Mouse (Mus musculus): Measurements from ENCODE around the gene Ly6g6e. TPM values are rescaled to one million over a fixed set of nuclear protein-coding genes. Genes with fewer than 3 reads are reported as not detected.

Gene Ly6g6e
- polyA plus RNA-seq, 1 experiment from 2014 or later = 2.3 TPM

GRCm38 (mm10) chr17:35044904-35045806 lies 31.5 kb upstream of the Ly6g6e start:
- Histone ChIP-seq H3K9me3 (replicated peaks) (no peaks in the 10 kb centered on the region), H3K36me3 (ENCODE audit: poor library complexity, severe bottlenecking) (no peaks in the 10 kb centered on the region), H3K27ac (no peak overlapping the region), H3K4me3 (peak overlapping the region; percentile 57), H3K4me1 (peaks cover 40% of the 10 kb centered on the region), H3K9ac (peak overlapping the region; percentile 88), H3K4me2 (peak overlapping the region; percentile 97), H3K27me3 (no peaks in the 10 kb centered on the region)
- ATAC-seq = no peak
- 87% methylated on average over 7 of the region's 7 CpGs for WGBS

- peak overlapping the region; percentile 80 for H3K27ac ChIP-seq
- H3K4me3 ChIP-seq = peak overlapping the region; percentile 57
- peak overlapping the region; percentile 88 for H3K9ac ChIP-seq
- H3K9me3 ChIP-seq (replicated peaks) = no peaks in the 10 kb centered on the region
- WGBS = 8% methylated on average over 37 of the region's 48 CpGs
- H3K27me3 ChIP-seq = no peaks in the 10 kb centered on the region
- H3K36me3 ChIP-seq (ENCODE audit: poor library complexity, severe bottlenecking) = no peaks in the 10 kb centered on the region
- H3K4me1 ChIP-seq = peaks cover 41% of the 10 kb centered on the region
- peak; percentile 80 for ATAC-seq
- H3K4me2 ChIP-seq = peak overlapping the region; percentile 97
Measured at GRCm38 (mm10) chr17:35045807-35046680, 30.7 kb upstream of the Ly6g6e start.

GRCm38 (mm10) chr17:35046681-35047455 lies 29.8 kb upstream of the Ly6g6e start, which contains the start of gene Msh5:
Gene Msh5, minus strand, starts transcription at chr17:35046745.
- no peaks in the 10 kb centered on the region for H3K36me3 ChIP-seq (ENCODE audit: poor library complexity, severe bottlenecking)
- peak within 1 kb of the TSS; percentile 57 for H3K4me3 ChIP-seq
- H3K27me3 ChIP-seq = no peaks in the 10 kb centered on the region
- ATAC-seq = peak; percentile 98
- peak within 1 kb of the TSS; percentile 97 for H3K4me2 ChIP-seq
- H3K27ac ChIP-seq = peak within 1 kb of the TSS; percentile 80
- H3K9ac ChIP-seq = peak within 1 kb of the TSS; percentile 88
- 3% methylated on average over 33 of the region's 33 CpGs for WGBS
- H3K9me3 ChIP-seq (replicated peaks) = no peaks in the 10 kb centered on the region
- H3K4me1 ChIP-seq = peaks cover 49% of the 10 kb centered on the region

- peaks cover 56% of the 10 kb centered on the region for H3K4me1 ChIP-seq
- 0 out of 2 replicates have a peak overlapping the region, but pooled peaks have one; percentile 7 for H3K4me2 ChIP-seq
- no peak for ATAC-seq
- WGBS = 61% methylated on average over 1 of the region's 1 CpGs
- no peaks in the 10 kb centered on the region for H3K27me3 ChIP-seq
- H3K4me3 ChIP-seq = no peak overlapping the region
- H3K9me3 ChIP-seq (replicated peaks) = no peaks in the 10 kb centered on the region
- peaks cover 5% of the 10 kb centered on the region for H3K36me3 ChIP-seq (ENCODE audit: poor library complexity, severe bottlenecking)
- H3K9ac ChIP-seq = no peak overlapping the region
- peak overlapping the region; percentile 35 for H3K27ac ChIP-seq
Measured at GRCm38 (mm10) chr17:35047688-35048087, 29.0 kb upstream of the Ly6g6e start.

GRCm38 (mm10) chr17:35048149-35048931 lies 28.4 kb upstream of the Ly6g6e start:
- 47% methylated on average over 11 of the region's 11 CpGs for WGBS
- peaks cover 56% of the 10 kb centered on the region for H3K4me1 ChIP-seq
- H3K36me3 ChIP-seq (ENCODE audit: poor library complexity, severe bottlenecking) = peaks cover 11% of the 10 kb centered on the region
- H3K27me3 ChIP-seq = no peaks in the 10 kb centered on the region
- 0 out of 2 replicates have a peak overlapping the region, but pooled peaks have one; percentile 7 for H3K4me2 ChIP-seq
- H3K27ac ChIP-seq = peak overlapping the region; percentile 35
- no peak overlapping the region for H3K9ac ChIP-seq
- no peak for ATAC-seq
- no peaks in the 10 kb centered on the region for H3K9me3 ChIP-seq (replicated peaks)
- H3K4me3 ChIP-seq = no peak overlapping the region

DNA sequence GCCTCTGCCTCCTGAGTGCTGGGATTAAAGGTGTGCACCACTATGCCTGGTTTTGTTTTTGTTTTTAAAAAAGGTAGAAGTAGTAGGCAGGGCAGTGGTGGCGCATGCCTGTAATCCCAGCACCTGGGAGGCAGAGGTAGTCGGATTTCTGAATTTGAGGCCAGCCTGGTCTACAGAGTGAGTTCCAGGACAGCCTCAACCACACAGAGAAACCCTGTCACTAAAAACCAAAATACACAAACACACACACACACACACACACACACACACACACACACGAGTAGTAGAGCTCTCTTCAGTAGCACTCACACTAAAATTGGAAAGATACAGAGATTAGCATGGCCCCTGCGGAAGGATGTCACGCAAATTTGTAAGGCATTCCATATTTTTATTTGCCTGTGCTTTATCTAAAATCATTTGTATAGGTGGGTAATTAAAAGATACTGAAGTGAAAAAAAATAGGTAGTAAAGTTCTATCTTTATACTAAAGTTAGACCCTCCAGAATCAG lies 27.7 kb upstream of the Ly6g6e start:
- Histone ChIP-seq H3K9ac (no peak overlapping the region), H3K36me3 (ENCODE audit: poor library complexity, severe bottlenecking) (peaks cover 17% of the 10 kb centered on the region), H3K4me2 (peak overlapping the region; percentile 72), H3K9me3 (replicated peaks) (no peaks in the 10 kb centered on the region), H3K4me3 (no peak overlapping the region), H3K4me1 (peaks cover 56% of the 10 kb centered on the region), H3K27ac (peak overlapping the region; percentile 90; the same call in 1 of the 2 replicates), H3K27me3 (no peaks in the 10 kb centered on the region)
- no peak for ATAC-seq
- 80% methylated on average over 5 of the region's 5 CpGs for WGBS

- H3K27me3 ChIP-seq = no peaks in the 10 kb centered on the region
- peak within 1 kb of the TSS; percentile 48 for H3K4me3 ChIP-seq
- H3K36me3 ChIP-seq (ENCODE audit: poor library complexity, severe bottlenecking) = peaks cover 22% of the 10 kb centered on the region
- WGBS = under 1% methylated on average over 11 of the region's 11 CpGs
- H3K27ac ChIP-seq = peak within 1 kb of the TSS; percentile 90
- peak within 1 kb of the TSS; percentile 80 for H3K9ac ChIP-seq
- H3K4me2 ChIP-seq = peak within 1 kb of the TSS; percentile 72
- peaks cover 56% of the 10 kb centered on the region for H3K4me1 ChIP-seq
- ATAC-seq = 0 out of 2 replicates have a peak, but pooled peaks have one; percentile 2
- H3K9me3 ChIP-seq (replicated peaks) = no peaks in the 10 kb centered on the region
Measured at GRCm38 (mm10) chr17:35049561-35050016, 27.1 kb upstream of the Ly6g6e start, which contains the start of gene Clic1. Gene Clic1, plus strand, starts transcription at chr17:35049966.

GRCm38 (mm10) chr17:35050126-35050750 lies 26.5 kb upstream of the Ly6g6e start:
- Histone ChIP-seq H3K27ac (peak overlapping the region; percentile 90), H3K9ac (peak overlapping the region; percentile 80), H3K4me3 (peak overlapping the region; percentile 48), H3K27me3 (no peaks in the 10 kb centered on the region), H3K36me3 (ENCODE audit: poor library complexity, severe bottlenecking) (peaks cover 26% of the 10 kb centered on the region), H3K9me3 (replicated peaks) (no peaks in the 10 kb centered on the region), H3K4me1 (peaks cover 56% of the 10 kb centered on the region), H3K4me2 (peak overlapping the region; percentile 72)
- no peak for ATAC-seq
- 1% methylated on average over 27 of the region's 27 CpGs for WGBS

- Histone ChIP-seq H3K9me3 (replicated peaks) (no peaks in the 10 kb centered on the region), H3K4me3 (peak overlapping the region; percentile 48), H3K27ac (peak overlapping the region; percentile 93), H3K4me2 (peak overlapping the region; percentile 72), H3K27me3 (no peaks in the 10 kb centered on the region), H3K9ac (peak overlapping the region; percentile 80), H3K4me1 (peaks cover 47% of the 10 kb centered on the region), H3K36me3 (ENCODE audit: poor library complexity, severe bottlenecking) (peaks cover 37% of the 10 kb centered on the region)
- peak; percentile 39 for ATAC-seq
- WGBS = 2% methylated on average over 21 of the region's 21 CpGs
Measured at GRCm38 (mm10) chr17:35051156-35052086, 25.3 kb upstream of the Ly6g6e start.
